Mouse (Mus musculus): ENCODE measurements around the gene Lama2.
"Not testable (repeated sequence)": the region's sequence is repeated elsewhere in the genome, so short reads cannot be mapped to it uniquely, and the experiment has no call there.

The Lama2 gene

DNA sequence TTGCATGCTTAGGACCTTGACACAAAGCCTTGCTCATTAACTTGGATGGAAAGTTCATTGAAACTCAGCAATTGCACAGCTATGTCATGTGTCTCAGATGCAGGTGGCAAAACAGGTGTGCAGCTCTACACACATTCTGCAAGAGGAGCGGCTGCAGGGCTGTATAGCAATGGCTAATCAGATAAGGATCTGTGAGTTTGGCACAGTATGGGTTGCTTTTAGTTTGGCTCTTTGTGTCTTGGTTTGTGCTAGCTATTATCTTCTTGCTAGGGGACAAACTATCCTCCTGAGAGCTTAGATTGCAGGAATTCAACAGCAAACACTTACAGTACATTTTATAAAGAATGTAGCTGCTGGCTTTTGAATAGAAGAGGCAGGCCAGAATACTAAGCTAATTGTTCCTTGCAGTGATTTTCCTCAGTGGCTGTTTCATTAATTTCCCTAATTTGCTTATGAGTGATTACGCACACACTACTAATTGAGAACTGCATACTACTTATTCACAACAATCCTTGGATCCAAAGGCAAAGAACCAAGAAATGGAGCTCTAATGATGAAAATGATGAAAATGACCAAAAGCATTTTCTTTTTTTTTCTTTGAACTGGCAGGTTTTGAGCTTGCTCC lies 617.9 kb downstream of the Lama2 start:
- no peak for DNase-seq

DNA sequence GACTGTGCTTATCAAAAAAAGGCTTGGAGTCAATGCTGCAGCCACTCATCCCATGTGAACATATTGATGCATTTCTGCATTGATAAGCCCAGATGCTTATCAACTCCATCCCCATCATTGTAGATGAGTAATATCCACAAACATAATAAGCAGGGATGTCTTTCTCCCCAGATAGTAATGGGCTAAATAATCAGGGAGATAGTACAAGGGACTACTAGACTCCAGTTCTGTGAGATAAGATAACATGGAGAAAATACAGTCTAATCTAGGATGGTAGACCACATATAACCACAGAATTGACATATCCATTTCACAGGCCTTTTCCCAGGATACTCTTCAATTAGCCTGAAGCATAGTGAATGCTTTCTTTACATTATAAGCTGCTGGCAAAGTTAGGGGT lies 622.9 kb downstream of the Lama2 start:
- no peak for DNase-seq

DNA sequence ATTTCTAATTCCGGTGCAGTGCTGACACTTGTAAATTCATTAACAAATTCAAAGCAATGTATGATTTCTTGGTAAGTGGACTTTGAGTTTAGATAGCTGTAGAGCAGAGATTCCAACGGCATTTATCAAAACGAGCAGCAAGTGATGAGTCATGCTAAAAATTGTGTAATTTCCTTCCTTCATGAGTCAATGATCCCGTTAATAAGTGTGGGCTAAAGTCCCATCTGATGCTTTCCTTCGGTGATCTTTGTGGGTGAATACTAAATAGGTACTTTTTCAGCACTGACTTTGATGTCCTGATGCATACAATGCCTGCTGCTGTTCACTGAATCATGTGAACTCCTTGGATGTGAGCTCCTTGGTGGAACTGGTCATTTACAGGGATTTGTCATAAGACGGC lies 623.6 kb downstream of the Lama2 start:
- DNase-seq = no peak

DNA sequence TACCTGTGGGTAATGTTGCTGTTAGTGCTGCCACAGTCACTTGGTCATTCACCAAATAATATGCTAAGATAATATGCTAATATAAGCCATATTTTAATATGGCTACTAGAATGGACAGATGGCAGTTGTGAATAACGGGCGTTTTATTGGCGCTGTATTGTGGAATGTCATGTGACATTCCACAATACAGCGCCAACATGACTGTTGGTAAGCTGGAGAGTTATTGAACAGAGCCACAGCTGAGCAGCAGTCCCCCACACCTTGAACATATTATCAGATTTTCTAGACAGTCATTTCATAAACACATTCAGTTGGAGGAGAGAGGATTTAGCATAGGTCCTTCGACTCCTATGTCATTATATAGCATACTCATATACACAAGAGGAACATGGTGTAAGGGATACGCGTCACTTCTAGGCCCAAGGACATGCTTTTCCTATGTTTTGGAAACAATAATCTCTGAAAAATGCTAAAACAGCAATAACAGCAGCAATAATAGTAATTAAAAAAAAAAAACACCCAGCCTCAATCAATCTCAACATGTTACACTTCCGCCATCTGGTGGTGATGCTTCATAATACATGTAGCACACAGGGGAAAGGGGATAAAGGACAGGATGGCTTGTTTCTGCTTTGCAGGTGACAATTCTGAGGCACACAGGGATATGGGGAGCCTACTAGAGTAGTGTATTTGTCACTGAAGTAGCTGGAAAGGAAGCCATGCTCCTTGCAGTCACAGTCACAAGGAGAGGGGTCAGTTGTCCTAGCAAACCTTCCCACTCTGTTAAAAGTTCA lies 624.2 kb downstream of the Lama2 start:
- peak; percentile 30 for DNase-seq

DNA sequence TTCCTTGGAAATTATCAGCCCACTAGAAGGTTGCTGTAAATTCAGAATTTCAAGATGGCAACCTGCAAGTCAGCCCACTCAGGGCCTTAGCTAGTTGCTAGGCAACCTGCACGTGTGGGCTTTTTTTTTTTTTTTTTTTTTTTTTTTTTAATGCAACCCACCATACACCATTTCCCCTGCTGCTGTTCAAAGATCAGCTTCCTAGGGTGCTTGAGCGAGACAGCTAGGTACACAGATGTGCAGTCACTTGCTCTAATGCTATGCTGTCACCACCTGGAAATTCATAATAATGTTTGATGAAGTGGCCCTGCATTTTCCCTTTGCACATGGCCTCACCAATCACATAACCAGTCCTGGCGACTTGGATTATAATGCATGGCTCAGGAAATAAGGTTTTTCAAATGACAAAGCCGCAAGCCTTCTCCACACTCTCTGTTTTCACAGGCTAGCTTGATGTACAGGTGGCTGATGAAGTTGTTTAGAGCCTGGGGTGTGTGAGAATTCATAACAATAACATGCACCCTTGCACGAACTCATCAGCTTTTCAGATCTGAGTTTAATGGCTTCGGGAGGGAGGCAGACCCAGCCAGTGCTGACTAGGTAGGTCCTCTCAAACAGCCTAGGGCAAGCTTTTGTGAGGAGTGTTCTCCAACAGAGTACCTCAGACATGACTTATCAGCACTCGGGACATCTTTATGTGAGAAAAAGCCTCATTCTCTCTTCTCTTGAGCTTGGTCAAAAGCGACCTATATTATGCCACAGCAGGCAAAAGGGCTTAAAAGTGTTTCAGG lies 625.4 kb downstream of the Lama2 start:
- no peak for DNase-seq

DNA sequence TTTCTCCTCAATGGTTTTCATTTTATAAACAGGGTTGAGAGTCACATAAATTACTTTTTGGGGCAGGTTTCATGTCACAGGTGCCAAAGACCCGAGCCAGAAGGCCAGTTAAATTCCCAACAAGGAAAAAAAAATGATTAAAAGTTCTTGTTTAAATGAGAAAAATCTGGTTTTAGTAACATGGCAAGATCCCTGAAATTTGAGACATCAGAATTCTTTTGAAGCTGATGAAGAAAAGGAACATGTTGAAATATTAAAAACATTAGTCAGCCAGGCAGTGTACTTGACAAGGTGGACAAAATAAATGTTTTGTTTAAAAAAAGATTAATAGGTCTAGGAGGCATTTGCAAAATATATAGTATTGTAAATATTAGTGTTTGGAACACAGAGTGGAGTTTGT lies 634.1 kb downstream of the Lama2 start:
- DNase-seq = no peak

DNA sequence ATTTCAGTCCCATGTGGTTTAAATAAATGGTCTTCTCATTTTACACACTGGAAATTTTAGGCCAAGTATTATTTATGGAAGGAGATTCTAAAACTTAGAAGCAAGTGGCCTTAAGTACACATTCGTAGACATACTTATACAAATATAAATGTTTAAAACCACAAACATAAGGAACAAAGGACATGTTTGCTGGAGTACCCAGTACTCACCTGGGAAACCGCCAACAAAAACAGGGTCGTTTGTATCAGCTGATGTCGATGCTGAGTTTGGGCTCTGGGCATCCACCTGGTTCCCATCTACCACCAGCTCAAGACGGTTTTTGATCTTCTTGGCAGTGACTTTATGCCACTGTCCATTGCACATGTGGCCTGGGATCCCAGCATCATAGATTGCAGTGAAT lies 635.5 kb downstream of the Lama2 start:
- not testable (repeated sequence) for DNase-seq

DNA sequence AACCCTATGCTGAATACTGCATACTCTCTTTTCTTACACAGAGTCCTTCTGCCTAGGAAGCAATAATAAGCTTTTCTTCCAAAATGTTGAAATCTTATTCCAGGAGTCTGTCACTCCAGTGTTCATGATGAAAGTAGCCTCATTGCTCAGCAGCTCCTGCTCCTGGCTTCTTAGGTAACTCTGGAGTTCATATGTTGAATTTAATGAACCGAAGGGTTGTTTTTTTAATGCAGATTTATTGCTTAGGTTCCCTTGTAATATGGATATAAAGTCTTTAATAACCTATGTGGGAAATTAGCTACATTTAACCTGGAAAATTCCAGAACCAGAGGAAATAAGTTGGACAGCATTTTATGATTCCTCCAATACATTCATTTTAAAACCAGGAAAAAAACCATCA lies 636.0 kb downstream of the Lama2 start:
- no peak for DNase-seq

DNA sequence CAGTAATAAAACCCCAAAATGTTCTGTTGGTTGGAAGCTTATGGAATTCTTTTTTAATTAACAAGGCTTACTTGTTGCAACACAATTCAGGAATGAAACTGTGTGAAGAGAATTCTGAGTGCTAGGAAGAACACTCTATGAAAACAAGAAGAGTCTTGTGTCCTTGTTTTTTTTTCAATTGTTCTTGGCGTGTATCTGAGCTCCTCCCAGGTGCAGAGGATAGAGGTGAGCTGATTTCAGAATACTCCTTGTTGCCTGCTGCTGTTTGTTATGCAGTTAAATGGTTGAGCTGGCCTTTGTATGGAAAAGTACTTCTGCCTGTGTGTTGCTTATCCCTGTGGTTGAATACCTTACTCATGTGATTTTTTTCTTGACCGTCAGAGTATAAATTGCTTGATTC lies 636.9 kb downstream of the Lama2 start:
- no peak for DNase-seq

DNA sequence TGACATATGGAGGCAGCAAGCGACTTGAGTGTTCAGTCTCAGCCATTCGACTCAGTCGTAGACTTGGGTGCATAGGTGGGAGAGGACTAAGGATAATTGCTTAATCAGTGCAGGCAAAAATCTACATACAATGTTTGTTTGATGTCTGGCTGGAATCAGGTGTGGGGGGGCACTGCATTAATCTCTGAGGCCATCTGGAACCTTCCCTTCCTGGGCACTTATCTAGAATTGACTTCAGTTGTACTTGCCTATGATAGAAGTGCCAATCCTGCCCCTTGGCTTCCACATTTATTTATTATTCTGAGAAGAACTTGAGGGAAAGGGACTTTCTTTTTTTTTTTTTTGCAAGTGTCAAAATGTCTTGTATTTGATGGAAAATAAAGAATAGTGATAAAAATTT lies 644.2 kb downstream of the Lama2 start:
- no peak for DNase-seq

DNA sequence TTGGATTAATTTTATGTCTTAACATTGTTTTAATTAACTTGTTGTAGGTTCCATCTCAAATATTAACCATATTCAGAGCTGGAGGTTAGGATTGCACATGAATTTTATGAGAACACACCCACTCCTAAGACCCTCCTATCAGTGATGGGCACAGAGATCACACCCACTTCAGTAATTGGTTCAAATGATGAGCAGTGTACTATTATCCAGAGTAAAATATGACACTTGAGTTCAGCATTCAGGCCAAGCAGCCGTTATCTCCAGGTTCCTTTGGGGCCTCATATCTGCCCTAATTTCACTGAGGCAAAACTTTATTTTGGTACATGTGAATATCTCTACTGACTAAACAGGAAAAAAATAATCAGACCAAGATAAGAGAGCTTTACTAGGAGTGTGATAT lies 645.3 kb downstream of the Lama2 start:
- DNase-seq = no peak

DNA sequence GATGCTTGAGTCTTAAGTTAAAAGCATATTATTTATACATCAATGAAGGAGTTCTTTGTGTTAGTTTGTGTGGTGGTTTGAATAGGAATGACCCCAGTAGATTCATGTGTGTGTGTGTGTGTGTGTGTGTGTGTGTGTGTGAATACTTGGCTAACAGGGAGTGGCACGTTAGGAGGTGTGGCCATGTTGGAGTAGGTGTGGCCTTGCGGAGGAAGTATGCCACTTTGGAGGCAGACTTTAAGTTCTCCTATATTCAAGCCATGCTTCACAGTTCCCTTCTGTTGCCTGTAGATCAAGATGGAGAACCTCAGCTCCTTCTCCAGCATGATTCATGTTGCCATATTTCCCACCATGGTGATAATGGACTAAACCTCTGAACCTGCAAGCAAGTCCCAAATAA lies 646.0 kb downstream of the Lama2 start:
- DNase-seq = no peak

DNA sequence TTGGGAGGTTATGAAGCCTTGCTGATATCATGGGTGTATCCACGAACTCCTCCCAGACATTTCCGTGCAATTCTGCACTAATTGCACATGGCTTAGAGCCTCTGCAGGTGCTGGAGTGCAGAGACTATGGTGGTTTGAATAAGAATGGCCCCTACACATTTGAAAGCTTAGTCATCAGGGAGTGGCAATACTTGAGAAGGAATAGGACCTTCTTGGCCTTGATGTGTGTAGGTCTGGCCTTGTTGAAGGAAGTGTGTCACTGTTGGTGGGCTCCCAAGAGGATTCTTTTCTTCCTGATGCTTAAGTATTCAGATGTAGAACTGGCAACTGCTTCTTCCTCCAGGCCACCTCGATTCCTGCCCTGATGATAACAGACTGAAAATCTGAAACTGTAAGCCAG lies 661.0 kb downstream of the Lama2 start:
- DNase-seq = no peak

DNA sequence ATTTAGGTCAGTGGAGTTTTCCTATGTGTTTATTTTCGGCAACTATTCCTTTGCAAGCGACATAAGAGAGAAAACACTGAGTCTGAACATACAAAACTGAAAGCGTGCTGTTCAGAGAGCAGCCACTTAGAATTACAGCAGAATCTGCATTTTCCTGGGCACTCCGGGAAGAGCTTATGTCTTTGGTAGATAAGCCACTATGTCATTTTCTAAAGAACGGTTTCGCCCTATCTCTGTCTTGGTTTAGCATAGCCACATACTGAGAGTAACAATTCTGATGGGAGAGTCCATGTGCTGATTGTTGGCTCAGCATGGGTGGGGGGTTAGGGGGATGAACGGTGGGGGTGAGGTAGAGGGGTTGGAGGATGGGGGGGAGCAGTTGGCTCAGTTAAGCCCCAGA lies 669.1 kb downstream of the Lama2 start:
- no peak for DNase-seq

DNA sequence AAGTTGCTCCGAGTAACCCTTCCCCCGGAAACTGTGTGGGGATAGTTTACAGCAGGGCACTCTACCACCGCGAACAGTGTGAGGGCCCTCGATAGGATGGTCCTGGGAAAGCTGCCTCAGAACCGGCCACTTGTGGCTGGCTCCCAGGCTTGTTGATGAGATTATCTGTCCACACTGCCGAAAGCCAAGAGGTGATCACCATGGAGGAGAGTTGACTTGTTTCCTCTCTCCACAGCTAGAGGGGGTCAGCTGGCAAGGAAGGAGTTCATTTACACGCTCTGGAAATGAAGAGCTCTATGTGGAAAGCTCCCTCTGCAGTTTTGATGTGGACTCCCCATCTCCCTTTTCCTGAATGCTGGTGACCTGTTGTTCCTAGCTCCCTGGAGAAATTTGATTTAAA lies 669.9 kb downstream of the Lama2 start:
- no peak for DNase-seq

DNA sequence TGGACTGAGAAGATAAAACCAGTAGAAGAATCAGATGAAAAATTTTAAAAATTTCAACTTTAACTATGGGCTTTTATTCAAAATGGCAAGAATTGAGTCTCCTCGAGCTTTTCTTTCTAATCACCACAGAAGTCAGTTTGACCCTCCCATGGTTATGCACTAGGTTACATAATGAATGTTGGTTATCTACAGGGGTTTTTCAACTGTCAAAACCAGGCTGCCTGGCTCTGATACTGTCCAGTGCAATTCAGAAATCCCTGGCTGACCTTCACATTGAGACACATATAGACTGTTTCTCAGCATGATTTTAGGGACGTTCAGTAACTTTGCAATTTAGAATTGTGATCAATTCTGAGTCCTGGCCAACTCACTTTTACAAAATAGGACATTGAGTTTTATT lies 671.2 kb downstream of the Lama2 start:
- DNase-seq = no peak

DNA sequence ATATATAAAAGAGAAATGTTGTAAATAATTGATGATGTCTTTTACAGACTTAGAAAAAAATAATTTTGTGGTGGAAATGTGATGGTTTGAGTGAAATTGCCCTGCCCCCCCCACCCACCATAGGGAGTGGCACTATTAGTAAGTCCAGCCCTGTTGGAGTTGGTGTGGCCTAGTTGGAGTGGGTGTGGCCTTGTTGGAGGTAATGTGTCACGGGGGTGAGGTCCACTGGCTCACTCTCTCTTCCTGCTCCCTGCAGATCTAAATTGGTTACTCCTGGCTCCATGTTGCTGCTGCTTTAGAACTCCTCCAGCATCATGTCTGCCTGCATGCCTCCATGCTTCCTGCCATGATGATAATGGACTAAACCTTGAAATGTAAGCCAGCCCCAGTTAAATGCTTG lies 680.0 kb downstream of the Lama2 start:
- no peak for DNase-seq

DNA sequence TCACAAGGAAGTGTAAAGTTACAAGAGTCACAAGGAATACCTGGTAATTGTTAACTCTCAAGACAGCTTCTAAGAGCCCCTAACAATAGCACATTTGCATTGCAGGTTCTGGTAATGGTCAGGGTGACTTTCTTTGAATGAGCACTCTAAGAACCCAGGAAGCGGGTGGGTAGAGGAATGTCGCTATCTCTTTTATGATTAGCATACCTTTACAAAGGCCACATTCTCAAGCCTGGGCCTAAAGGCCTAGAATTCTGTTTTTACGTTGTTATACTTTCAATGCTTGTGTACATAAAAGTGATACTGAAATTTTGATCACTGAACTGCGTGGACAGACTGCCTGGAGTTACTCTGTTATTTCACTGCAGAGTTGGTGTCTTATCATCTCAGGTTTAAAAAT lies 681.1 kb downstream of the Lama2 start:
- not testable (repeated sequence) for DNase-seq

DNA sequence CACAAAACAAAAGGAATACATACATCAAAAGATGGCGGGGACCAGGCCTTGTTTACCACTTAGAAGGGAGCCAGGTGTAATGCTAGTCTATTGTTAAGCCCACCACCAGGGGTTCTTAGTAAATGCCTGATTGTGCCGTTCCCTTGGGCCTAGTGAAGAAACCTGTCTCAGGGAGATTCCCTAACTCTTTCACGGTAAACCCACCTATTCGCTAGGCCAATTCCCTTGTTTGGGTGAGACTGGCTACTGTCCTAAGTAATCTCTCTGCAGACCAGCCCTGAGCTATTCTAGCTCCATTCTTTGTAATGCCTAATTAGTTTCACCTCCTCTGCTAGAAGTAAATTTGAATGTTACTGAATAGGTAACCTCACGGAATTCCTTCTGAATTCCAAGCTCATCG lies 683.5 kb downstream of the Lama2 start:
- DNase-seq = not testable (repeated sequence)

Data from thymus, postnatal 25 days (tissue).